In the genomic region with DNA sequence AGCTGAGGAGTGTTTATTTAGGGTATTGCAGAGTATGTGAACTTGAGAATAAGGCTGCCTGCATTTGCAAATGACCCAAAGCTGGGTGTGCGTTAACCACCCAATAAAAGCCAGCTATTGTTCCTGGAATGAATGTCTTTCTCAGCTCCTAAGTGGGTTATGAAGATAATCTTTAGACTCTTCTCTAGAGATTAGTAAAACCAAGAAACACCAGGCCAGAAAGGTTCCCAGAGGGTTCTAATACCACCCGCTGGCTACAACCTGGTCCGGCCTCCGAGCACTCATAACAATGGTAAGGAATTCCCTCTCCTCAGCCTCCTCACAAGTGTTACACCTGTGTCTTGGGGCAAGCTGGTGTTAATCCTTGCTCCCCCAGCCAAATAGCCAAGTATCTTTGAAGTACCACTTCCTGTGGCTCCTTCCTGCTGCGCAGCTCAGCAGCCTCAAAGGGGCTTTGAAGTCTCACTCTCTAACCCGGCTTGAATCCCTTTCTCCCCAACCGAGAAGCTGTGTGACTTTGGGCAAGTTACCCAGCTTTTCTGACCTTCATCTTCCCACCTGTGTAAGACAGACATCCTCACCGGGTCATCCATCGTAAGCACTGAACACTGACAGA, we compare ENCODE assay signal across 15 mouse cellular contexts.
DNase-seq lines count a peak whose midpoint lies in the region.
"Had no signal": no experiment of that assay in that cellular context is flagged by ENCODE, and none has a peak within 500 bp of the region (broad histone marks: within the 10 kb centered on the region; RNA-seq: fewer than 3 reads in every experiment).

No protein-coding gene starts in this region.

- intact Hi-C loops in left cerebral cortex, postnatal 10 days (cut with DNase I) = no loop called here

- peak; percentile 74 for DNase-seq in heart, adult 11 months
- no peak for DNase-seq in heart, adult 9 months (ENCODE audit: low spot score in 2 of 2)
- DNase-seq in CD4-positive helper T cell, adult 2 months (ENCODE audit: low read depth, low spot score) = peak; percentile 8
- DNase-seq in WW6 (ENCODE audit: low read depth, low spot score) = peak; percentile 34
- peak; percentile 82 for DNase-seq in thymus, postnatal 0 days (ENCODE audit: low spot score)
- no peak for DNase-seq in layer of hippocampus, postnatal 14 days (ENCODE audit: low spot score in 2 of 2)
- DNase-seq in cerebellum, adult 11-12 months = no peak
- no peak for DNase-seq in left cerebral cortex, postnatal 10 days (ENCODE audit: extremely low spot score in 1 of 2, low spot score in 2 of 2)
- DNase-seq: adrenal gland, adult 8-10 months; cerebellum, adult 9-10 months; gastrocnemius, postnatal 10 days; heart, postnatal 14 days; kidney, adult 11 months; kidney, postnatal 10 days; retina, postnatal 1 day had no signal

Comparison
In these comparisons a context has a peak if more than half of its experiments do, and no peak if none do; other contexts are left out.
1. DNase-seq: peak in heart, adult 11 months (single experiment), CD4-positive helper T cell, adult 2 months (single experiment), WW6 (single experiment) and thymus, postnatal 0 days (single experiment); none in heart, adult 9 months (0 of 2), layer of hippocampus, postnatal 14 days (0 of 2), cerebellum, adult 11-12 months (single experiment) and left cerebral cortex, postnatal 10 days (0 of 2).